Mouse (Mus musculus): ENCODE results near the gene Pum3. TPM values are rescaled to one million over a fixed set of nuclear protein-coding genes. Genes with fewer than 3 reads are reported as not detected.

The Pum3 gene
- total and polyA plus RNA-seq, 2 experiments from 2014 or later, result 19.8 to 56.9 TPM

- no peak for ATAC-seq (ENCODE audit: low FRiP score)
- peak overlapping the region; percentile 39 for H3K4me2 ChIP-seq (ENCODE audit: low read depth, low read length, poor library complexity, severe bottlenecking)
- no peak overlapping the region for H3K4me3 ChIP-seq (ENCODE audit: low read depth, low read length)
- DNase-seq (ENCODE audit: low spot score), result no peak
- H3K4me1 ChIP-seq (ENCODE audit: insufficient read depth, low read length), result no peaks in the 10 kb centered on the region
- H3K27ac ChIP-seq (ENCODE audit: low read depth, low read length), result no peak overlapping the region
- no peaks in the 10 kb centered on the region for H3K27me3 ChIP-seq (ENCODE audit: insufficient read depth, low read length)
- H3K9ac ChIP-seq (replicated peaks; ENCODE audit: low read length, poor library complexity, severe bottlenecking), result no peak overlapping the region
- no peaks in the 10 kb centered on the region for H3K36me3 ChIP-seq (ENCODE audit: insufficient read depth, low read length)
- no peaks in the 10 kb centered on the region for H3K9me3 ChIP-seq (ENCODE audit: low read length)
- 31% methylated on average over 4 of the region's 4 CpGs for WGBS
- TF ChIP-seq CTCF (IDR thresholded peaks at IDR 0.05), result no peak
These were observed 65.7 kb downstream of the Pum3 start for GRCm38 (mm10) chr19:27363891-27364290.

DNA sequence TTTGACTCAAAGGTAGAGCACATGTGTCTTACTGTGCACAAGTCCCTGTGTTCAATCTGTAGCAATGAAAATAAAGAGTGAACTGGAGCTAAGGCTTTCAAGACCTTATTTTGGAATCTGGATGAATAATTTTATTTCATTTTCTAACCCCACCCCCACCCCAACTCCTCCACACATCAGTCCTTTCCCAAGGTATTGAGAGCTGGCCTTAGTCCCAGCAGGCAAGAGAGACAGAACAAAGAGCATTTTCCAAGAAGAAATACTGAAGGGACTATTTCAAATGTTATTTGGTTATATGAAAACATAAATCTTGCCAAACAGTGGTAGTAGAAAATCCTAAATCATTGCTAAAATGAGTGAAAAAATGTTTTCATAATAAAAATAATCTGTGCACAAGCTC, 69.2 kb downstream of the Pum3 start:
- no peak for TF ChIP-seq CTCF (IDR thresholded peaks at IDR 0.05)

DNA sequence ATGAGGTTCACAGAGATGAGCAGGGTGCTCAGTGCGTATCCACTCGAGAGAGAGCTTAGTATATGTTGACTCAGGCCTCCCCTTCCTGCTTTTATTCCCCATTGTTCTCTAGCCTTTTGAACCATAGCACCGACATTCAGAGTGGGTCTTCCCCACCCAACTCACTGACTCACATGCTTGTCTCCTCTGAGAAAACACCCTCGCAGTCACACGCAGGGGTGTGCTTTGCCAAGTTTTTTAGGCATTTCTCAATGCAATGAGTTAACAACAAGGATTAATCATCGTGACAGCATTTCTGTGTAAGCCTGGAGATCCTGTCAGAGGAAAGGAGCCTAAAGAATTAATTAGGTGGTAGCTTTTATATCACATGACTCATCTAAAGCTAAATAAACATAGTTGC, 77.9 kb downstream of the Pum3 start:
- ATAC-seq (ENCODE audit: low FRiP score) (no peak), DNase-seq (ENCODE audit: low spot score) (peak; percentile 30)
- no peak overlapping the region for H3K27ac ChIP-seq (ENCODE audit: low read depth, low read length)
- no peaks in the 10 kb centered on the region for H3K4me1 ChIP-seq (ENCODE audit: insufficient read depth, low read length)
- no peak overlapping the region for H3K4me3 ChIP-seq (ENCODE audit: low read depth, low read length)
- no peak for TF ChIP-seq CTCF (IDR thresholded peaks at IDR 0.05)
- H3K27me3 ChIP-seq (ENCODE audit: insufficient read depth, low read length), result no peaks in the 10 kb centered on the region
- WGBS, result 55% methylated on average over 6 of the region's 6 CpGs
- no peaks in the 10 kb centered on the region for H3K36me3 ChIP-seq (ENCODE audit: insufficient read depth, low read length)
- H3K9ac ChIP-seq (replicated peaks; ENCODE audit: low read length, poor library complexity, severe bottlenecking), result no peak overlapping the region
- H3K4me2 ChIP-seq (ENCODE audit: low read depth, low read length, poor library complexity, severe bottlenecking), result no peak overlapping the region
- no peaks in the 10 kb centered on the region for H3K9me3 ChIP-seq (ENCODE audit: low read length)

More for the DNA sequence above, 69.2 kb downstream of the Pum3 start:
- no peaks in the 10 kb centered on the region for H3K36me3 ChIP-seq (ENCODE audit: insufficient read depth, low read length)
- H3K27ac ChIP-seq (ENCODE audit: low read depth, low read length), result no peak overlapping the region
- no peaks in the 10 kb centered on the region for H3K4me1 ChIP-seq (ENCODE audit: insufficient read depth, low read length)
- H3K27me3 ChIP-seq (ENCODE audit: insufficient read depth, low read length), result no peaks in the 10 kb centered on the region
- no peak overlapping the region for H3K9ac ChIP-seq (replicated peaks; ENCODE audit: low read length, poor library complexity, severe bottlenecking)
- H3K4me2 ChIP-seq (ENCODE audit: low read depth, low read length, poor library complexity, severe bottlenecking), result no peak overlapping the region
- no peak for DNase-seq (ENCODE audit: low spot score)
- ATAC-seq (ENCODE audit: low FRiP score), result no peak
- no peak overlapping the region for H3K4me3 ChIP-seq (ENCODE audit: low read depth, low read length)
- H3K9me3 ChIP-seq (ENCODE audit: low read length), result no peaks in the 10 kb centered on the region

- no peak overlapping the region for H3K4me3 ChIP-seq (ENCODE audit: low read depth, low read length)
- no peaks in the 10 kb centered on the region for H3K27me3 ChIP-seq (ENCODE audit: insufficient read depth, low read length)
- H3K36me3 ChIP-seq (ENCODE audit: insufficient read depth, low read length), result no peaks in the 10 kb centered on the region
- DNase-seq (ENCODE audit: low spot score) (no peak), ATAC-seq (ENCODE audit: low FRiP score) (no peak)
- TF ChIP-seq CTCF (IDR thresholded peaks at IDR 0.05), result no peak
- H3K4me1 ChIP-seq (ENCODE audit: insufficient read depth, low read length), result no peaks in the 10 kb centered on the region
- H3K4me2 ChIP-seq (ENCODE audit: low read depth, low read length, poor library complexity, severe bottlenecking), result no peak overlapping the region
- H3K9me3 ChIP-seq (ENCODE audit: low read length), result no peaks in the 10 kb centered on the region
- no peak overlapping the region for H3K27ac ChIP-seq (ENCODE audit: low read depth, low read length)
- H3K9ac ChIP-seq (replicated peaks; ENCODE audit: low read length, poor library complexity, severe bottlenecking), result no peak overlapping the region
- WGBS, result 93% methylated on average over 1 of the region's 1 CpGs
These were observed 83.1 kb downstream of the Pum3 start for GRCm38 (mm10) chr19:27346501-27346900.

Other genes with a start within 250 kb of the Pum3 start
- 49.0 and 54.3 TPM in 2 replicates for gene Vldlr, start 213.3 kb downstream of the Pum3 start, total RNA-seq (2014; rRNA removed)
- 35.9 and 37.9 TPM in 2 replicates for gene Vldlr, start 213.3 kb downstream of the Pum3 start, polyA plus RNA-seq (2015; fragmentation: Nextera tagmentation; extraction: Ambion mirVana)
- 0.14 and 0.55 TPM in 2 replicates for gene Kcnv2, start 107.2 kb downstream of the Pum3 start, total RNA-seq (2014; rRNA removed)
- gene Kcnv2, start 107.2 kb downstream of the Pum3 start, polyA plus RNA-seq (2015; fragmentation: Nextera tagmentation; extraction: Ambion mirVana), result 0.06 TPM in 1 of 2 replicates, not detected in the other